Mouse (Mus musculus): ENCODE results near the gene Ap1b1.
A peak's percentile ranks its signal among the peaks of the same experiment; 100 is the strongest.

Gene Ap1b1

DNA sequence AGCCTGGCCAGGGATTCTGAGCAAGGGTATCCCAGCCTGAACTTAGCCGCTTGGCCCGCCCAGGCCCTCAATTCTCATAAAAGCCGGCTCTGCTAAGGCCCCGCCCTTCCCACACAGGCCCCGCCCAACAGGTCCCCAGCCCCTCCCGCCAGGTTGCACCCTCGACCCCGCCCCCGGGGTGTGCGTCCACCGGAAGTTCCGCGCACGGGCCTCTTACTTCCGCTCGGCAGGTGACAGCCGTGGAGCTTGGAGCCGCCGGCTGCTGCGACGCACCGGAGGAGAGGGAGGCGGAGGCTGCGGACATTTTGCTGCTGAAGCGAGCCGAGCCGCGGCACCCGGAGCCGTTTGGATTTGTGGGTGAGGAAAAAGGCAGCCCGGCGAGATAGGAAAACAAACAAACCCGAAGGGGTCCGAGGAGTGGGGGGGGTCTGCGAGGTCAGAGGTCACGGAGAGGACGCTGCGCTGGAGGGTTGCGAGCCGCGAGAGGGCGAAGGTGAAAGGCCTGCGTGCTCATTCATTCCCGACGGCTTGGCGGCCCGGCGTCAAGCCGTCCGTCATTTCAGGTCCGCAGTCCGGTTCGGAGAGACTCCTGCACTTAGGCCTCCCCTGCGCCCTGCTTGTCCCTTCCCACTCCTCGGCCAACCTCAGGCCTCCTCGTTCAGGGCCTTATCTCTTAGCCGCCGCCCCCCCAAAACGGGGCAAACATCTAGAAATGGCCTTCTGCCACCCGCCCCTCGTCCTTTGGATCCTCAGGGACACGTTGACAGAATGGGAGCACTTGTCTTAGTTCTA is at the start of gene Ap1b1:
TSS of gene Ap1b1 (plus strand) at position 130 of the 792 bp plus-strand sequence.
- DNase-seq = peak; percentile 88 to 94

DNA sequence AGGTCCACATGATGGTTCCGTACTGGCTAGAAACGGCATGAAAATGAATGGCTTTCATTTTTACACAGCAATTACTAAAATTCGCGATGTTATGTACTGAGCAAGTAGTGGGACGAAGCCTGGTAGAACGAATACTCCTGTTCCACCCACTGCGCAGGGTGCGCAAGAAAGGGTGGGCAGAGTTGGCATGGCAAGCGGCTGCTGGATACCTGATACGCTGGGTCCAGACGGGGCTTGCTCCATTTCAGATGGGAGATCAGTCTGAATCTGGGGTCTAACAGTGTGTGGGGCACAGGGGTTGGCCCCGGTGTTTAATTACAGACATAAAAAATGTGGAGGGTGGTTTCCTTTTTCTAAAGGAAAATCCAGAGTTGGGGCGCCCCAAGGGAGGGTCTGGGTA is 40.1 kb upstream of the Ap1b1 start:
- no peak for DNase-seq

DNA sequence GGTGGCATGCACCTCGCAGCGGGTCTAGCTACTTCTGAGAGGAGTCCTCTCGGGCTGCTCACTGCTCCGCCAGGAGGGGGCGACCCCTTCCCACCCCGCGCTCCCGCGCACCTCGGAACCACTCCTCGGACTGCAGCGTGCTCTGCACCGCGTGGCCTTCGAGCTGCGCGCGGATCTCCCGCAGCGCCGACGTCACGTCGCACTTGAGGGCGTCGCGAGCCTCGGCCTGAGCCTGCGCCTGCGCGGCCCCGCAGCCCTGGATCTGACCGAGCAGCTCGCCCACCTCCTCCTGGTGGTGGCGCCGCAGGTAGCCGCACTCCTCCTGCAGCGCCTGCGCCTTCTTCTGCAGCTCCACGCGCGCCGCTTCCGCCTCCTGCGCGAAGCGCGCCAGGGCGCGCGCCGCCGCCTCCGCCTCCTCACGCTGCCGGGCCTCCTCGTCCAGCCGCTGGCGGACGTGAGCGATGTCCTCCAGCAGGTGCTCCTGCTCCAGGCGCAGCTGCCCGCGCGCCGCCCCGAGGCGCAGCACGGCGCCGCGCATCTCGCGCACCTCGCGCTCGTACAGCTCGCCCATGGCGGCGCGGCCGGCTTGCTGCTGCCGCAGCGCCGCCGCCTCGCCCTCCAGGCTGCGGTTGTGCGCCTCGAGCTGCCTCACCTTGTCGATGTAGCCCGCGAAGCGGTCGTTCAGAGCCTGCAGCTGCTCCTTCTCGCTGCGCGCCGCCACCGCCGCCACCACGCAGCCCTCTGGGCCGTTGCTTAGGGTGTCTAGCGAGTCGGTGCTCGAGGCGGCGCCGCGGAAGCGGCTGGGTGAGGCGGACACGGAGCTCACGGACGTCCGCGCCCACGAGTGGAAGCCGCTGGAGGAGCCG is 39.4 kb upstream of the Ap1b1 start:
- peak; percentile 30 to 47 for DNase-seq

DNA sequence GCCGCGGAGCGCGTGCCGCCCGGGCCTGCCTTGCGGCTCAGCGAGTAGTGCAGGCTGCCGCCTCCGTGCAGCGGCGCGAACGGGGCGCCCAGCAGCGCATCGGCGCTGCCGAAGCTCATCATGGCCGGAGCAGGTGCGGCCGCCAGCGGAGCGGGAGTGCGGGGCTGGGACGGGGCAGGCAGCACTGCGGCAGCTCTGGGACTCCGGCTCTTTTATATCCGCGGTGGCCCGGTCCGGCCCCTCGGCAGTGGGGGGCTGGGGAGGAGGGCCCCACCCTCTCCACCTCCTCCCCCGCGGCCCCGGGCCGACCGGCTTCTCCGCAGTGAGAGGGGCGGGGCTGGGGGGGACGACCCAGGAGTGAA is 38.8 kb upstream of the Ap1b1 start, which contains the start of gene Nefh:
TSS of gene Nefh (minus strand) at position 252 of the 362 bp plus-strand sequence.
- DNase-seq = peak in 1 of 2 experiments; percentile 13

DNA sequence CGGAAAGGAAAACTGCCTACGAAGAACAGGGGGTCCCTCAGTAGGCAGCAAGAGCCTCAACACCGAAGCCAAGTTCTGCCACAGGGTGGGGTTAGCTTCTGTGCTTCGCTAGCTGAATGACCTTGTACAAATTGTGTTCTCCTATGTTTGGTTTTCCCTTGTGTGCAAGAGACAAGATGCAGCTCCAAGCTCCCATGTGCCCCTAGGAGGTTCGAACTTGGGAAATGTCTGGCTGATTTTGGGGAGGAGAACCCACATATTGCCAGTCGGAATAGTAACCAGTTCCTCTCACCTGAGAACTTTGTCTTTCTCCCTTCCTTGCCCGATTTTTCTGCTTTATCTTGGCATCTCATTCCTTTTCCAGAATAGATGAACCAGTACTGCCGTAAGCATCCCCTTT is 37.8 kb upstream of the Ap1b1 start:
- DNase-seq = no peak

DNA sequence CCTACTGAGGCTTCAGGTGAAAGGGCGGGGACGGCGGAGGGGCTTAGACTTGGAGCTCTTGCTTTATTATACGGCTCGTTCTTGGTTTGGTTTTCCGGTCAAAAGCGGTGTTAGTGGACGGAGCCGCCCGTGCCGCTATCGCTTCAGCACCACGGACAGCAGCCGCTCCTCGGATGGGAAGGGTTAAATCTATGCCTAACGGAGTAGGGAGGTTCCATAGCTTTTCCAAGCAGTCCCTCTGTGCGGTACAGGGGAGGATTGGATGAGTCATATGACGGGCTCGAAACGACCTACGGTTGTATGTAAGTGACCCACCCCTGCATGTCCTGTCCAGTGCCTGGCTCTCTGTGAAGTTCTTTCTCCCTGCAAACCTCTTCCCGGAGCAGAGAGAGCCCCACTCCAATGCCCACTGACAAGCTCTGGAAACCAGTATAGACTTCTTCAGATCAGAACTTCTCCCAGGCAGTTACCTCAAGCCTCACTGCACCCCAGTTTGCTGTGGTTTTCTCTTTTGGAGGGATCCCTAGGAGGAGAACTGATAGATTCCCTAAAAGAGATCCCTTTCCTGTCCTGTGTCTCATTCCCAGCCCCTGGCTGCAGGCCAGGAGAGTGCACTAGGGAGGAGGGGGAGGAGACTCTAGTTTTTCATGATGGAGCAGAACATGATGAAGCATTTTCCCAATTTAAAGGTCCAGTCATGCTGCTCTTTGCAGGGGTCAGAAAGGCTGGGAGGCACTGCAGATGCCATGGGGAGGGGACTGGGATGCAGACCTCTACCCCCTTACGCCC is 37.2 kb upstream of the Ap1b1 start:
- peak in 1 of 2 experiments; percentile 8 for DNase-seq

DNA sequence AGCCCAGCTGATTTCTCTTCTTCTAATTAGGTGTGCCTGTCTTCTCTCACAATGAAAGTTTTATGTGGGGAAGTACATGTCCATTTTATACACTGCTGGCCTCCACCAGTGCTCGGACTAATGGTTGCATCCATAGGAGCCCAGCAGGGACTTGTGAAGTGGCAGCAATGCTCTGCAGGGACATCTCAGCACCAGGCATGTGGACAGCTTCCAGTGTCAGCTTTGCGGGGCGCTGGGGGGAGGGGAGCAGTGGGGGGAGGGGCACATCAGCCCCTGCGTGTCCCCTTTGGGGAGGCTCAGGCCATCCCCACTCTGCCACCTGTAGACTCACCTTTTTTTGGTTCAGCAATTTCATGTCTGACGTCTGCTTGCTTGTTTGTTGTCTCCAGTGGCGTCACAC is 33.2 kb upstream of the Ap1b1 start:
- DNase-seq = no peak

DNA sequence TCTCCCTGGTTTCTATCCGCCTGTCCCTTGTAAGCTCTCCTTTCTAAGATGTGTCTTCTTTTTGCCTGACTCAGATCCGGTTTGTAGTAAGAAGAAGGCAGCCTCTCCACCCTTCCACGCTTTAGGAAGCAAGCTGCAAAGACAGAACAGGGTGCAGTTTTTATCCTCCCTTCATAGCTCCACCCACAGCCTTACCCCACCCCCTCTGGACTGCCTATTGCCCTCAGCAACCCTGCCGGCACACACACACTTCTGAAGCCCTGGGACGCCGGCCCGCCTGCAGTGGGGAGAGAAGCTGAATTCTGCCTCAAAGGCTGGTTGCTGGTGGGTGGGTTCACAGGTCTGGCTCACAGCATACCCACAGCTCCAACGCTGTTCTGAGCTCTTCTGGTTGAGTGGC is 32.7 kb upstream of the Ap1b1 start:
- no peak for DNase-seq

DNA sequence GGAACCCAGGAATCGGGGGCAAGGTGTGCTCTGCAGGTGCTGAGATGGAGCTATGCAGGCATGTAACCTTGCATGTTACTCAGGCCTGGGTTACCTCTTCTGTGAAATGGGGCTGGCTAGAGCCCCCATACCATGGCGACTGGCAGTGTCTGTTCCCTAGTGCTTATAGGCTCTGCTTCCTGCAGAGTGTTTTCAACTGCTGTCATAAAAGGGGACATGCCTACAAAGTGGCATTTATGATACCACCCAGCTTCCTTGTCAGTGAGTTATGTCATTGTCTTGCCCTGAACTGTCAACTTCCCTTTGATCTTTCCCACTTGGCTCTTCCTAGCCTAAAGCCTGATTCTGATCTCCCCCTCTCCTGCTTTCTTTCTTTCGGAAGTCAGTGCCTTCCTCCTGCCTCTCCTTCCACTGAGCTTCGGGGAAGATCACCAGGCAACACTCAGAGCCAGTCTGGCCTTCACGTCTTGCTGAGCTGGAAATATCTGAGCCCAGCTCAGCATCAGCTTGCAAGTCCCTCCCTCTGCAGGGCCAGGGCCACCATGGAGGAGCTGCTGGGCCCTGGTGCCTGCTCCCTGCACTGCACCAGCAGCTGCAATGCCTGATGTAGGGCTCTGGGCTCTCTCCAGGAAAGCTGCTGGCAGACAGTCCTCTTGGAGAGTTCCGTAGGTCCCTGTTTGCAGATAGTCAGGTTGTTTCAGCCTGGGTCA is 23.4 kb upstream of the Ap1b1 start:
- no peak for DNase-seq

DNA sequence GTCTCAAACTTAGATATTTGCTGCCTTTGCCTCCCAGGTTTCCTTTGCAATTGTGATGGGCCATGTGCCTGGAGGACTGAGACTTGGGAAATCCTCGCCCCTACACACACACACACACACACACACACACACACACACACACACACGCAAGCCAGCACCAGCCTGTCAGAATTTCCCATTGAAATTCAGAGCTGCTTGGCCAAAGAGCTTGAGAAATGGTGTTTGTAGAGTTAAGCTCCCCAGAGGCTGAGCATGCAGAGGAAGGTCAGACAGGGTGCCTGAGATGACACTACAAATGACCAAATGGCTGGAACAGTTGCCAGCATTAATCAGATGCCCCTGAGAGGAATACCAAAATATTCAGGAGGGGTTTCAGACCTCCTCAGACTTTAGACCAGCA is 20.3 kb upstream of the Ap1b1 start:
- no peak for DNase-seq

DNA sequence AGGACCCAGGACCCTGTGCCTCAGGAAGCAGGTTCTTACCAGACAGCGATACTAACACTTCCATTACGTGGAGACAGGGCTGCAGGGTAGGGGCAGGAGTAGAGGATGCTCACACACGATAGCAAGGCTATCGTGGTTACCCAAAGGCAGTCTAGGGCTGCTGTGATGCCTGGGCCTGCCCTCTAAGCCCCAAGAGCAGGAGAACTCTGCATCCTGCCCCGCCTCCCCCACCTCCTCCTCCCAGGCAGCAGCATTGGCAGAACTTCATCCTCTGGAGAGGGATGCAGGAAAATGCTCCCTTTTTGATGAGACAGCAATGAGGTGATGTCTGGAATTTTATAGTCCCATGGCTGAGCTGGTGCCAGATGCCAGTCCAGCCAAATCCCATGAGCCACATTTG is 19.7 kb upstream of the Ap1b1 start:
- DNase-seq = no peak

DNA sequence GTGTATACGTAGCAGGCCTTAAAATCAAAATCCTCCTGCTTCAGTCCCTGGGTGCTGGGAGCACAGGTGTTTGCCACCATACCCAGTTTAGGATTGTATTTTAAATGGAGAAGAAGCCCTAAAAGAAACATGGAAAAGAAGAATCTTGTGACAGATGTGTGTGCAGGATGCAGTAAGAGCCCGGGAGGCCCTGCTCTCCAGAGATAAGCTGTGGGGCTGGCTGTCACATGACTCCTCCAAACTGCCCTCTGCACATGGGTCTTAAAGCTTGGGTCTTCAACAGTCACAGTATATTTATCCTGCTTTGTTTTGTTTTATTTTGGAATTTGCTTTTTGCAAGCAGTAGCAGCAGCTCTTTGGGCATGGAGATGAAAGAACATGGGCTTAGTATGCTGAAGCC is 19.1 kb upstream of the Ap1b1 start:
- DNase-seq = no peak

DNA sequence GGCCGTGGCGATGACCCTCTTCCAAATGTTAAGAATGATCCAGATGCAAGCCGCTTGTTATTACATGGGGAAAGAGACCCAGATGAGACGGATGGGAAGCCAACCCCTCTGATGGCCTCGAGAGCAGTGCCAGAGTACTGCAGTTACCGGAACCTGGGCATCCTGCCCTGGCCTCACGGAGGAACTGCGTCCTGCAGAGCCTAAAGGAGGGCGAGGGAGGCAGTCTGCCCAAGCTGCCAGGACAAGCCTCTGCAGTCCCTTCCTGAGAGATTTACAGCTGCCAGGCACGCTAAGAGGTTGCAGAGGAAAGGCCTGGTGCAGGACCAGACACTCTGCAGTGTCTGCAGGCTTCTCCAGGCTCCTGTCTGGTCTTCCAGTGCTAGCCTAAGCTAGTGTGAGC is 18.2 kb upstream of the Ap1b1 start:
- peak; percentile 67 to 76 for DNase-seq

DNA sequence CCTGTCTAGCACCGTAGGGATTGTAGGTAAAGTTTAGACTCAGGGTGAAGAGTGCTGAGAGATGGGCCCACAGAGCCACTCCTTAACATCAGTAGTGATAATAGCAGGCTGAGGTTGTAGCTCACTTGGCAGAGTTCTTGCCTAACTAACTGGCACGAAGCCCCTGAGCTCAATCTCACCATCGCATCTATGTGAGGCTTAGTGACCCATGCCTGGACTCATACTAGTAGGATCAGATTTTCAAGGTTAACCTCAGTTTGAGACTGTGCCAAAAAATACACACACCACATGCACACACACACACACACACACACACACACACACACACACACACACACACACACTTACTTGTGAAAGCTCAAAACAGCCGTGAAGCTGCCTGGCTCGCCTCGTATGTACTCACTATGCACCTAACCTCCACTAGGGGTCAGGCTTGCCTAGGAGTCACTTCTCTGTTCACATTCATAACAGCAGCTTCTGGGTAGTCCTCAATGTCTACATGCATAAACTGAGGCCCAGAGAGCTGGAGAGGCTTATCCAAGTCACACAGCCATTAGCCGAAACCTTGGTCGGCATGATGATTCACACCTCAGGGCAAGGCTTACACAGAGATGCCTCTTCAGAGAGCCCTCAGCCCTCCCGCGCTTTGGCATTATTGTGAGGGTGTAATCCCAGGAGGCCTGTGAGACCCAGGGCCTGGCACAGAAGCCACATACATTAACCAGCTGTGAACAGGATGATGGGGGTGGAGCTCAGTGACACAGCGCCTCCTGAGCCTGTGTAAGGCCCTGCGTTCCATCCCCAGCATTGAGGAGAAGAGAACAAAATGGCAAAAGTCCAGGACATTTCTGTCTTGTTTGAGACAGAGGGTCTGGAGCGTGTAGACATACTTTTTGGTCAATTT is 13.4 kb upstream of the Ap1b1 start:
- peak; percentile 49 to 61 for DNase-seq

DNA sequence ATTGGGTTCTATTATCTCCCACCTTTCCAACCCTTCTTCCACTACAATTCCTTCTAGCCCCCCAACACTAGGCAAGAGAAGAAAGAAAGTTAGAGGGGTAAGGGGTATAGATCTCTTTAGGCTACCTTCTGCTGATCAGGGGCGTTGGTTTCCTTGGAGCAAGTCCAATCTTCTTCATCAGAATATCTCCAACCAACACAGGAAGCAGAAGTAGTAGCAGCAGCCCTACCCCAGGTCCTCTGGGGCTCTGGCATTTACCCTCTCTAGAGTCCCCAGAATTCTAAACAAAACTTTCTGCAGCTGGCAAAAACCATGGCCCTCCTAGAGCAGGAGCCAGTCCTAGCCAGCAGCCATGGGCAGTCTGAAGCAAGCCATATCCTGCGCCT is 12.8 kb upstream of the Ap1b1 start:
- DNase-seq = no peak

DNA sequence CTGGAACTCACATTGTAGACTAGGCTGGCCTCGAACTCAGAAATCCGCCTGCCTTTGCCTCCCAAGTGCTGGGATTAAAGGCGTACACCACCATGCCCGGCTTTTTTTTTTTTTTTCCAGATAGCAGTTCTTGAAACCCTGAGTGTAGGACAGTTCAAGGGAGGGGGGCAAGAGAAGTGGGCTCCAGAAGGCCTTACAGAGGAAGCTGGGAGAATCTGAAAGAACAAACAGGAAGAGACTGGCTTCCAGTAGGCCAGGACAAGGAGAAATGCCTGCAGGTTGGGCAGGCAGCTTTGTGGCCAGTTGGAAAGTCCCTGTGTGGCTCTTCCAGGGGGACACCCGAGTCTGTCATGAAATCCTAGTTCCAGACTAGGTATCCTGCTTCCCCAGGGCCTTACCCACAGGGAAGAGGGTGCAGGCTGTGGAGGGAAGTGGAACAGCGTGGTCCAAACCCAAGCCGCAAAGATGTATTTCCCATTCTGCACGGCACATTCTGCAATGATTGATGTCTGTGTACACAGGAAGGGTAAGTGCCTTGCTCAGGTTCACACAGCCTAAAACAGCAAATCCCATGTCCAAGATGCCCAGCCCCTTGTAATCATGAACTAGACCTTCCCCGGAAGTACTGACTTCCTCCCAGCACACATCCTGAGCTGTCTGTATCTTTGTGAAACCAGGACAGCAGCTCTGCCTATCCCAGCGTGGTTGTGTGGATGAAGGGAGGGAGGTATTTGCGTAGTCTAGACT is 12.1 kb upstream of the Ap1b1 start:
- no peak for DNase-seq

DNA sequence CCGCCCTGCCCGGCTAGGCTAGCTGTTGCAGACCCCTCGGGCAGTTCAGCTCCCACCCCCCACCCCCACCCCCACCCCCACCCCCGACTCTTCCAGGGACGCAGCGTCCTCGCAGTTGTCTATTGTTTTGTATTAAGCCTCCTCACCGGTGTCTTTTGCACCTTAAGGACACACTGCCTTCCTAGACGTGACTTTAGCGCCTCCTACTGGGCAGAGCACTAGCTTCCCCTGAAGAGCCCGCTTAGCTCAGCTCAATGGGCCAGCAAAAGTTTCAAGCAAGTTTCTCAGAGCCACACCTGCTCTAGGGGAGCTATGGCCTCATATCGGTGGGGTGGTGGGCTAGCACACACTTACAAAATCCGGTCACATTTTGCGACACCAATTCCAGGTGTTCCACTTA is 11.0 kb upstream of the Ap1b1 start:
- DNase-seq = peak; percentile 69 to 71

DNA sequence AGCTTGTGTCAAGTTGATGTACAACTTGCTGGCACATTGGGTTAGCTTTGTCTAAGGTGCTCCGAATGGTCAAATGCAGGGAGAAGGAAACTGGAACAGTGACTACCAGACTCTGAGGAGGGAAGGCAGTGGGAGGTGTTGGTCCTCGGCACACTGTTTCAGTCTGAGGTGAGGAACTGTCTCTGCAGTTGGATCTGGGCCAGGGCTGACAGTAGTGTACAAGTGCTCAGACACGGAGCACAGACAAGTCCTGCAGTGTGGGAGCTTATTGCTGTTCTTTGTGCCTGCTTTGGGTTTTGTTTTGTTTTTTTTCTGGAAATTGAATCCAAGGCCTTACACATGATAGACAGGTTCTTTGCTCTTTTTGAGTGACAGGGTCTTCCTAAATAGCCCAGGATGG is 3.6 kb upstream of the Ap1b1 start:
- DNase-seq = no peak

DNA sequence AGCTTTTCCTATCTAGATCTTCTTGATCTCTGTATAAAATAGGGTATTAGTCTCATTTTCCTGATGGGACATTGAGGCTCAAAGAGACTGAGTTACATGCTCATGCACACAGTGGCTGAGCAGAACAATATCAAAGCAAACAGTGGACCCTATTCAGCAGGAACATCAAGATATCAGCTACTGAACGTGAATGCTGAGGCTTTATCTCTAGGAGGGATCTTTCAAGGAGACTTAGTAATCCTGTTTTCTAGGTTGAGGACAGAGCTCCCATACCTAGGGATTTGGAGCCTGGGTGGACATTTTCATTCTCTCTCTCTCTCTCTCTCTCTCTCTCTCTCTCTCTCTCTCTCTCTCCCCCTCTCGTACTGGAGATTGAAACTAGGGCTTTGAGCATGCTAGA is 3.1 kb upstream of the Ap1b1 start:
- DNase-seq = no peak

DNA sequence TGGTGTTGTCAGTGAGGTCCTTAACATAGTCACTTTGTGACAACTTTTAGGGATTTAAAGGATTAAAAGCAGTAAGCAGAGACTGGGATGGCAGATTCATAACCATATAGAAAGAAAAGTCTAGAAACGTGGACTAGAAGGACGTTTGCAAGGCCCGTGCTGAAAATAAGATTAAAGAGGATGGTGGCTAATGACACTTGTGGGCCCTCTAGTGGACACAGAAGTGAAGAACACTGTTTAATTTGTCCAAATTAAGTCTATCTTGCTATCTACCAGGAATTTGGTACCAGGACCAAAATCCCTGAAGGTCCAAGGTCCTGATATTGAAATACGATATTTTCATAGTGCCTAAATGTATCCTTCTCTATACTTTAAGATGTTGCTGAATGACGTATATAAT is 2.4 kb upstream of the Ap1b1 start:
- DNase-seq = peak in 1 of 2 experiments; percentile 34

DNA sequence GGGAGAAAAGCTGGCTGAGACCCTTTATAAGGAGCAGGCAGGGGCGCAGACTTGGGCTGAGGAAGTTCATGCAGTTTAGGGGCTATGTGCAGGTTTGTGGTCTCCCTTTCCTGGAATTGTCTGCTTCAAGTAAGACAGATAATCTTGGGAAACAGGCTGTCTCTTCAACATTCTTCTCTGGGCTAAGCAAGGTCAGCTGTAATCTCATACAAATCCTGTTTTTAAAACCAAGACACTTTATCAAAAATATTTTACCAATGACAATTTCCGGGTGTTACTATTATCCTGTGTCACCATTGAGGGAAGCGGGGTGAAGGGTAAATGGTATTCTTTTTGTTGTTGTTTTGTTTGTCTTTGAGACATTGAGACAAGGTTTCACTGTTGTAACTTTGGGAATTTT is 1.8 kb upstream of the Ap1b1 start:
- DNase-seq = no peak

Data from cerebellum, postnatal 36 days (tissue).